Mouse (Mus musculus): ENCODE results near the gene Rhbdf1. TPM values are rescaled to one million over a fixed set of nuclear protein-coding genes. Genes with fewer than 3 reads are reported as not detected.
A peak's percentile ranks its signal among the peaks of the same experiment; 100 is the strongest.

Gene Rhbdf1
- polyA plus RNA-seq, 1 experiment from 2014 or later, result 35.6 TPM

GRCm38 (mm10) chr11:32262674-32263415 lies 40.7 kb upstream of the Rhbdf1 start:
- ATAC-seq (replicated peaks; ENCODE audit: extremely low read depth, insufficient read depth, low FRiP score), result no peak
- Histone ChIP-seq H3K9ac (ENCODE audit: low read length) (no peak overlapping the region), H3K36me3 (ENCODE audit: control insufficient read depth, insufficient read depth) (0 out of 2 replicates have a peak, but pooled peaks cover 2% of the 10 kb centered on the region), H3K9me3 (replicated peaks; ENCODE audit: control insufficient read depth, low read length) (no peaks in the 10 kb centered on the region), H3K4me1 (ENCODE audit: control insufficient read depth, insufficient read depth, low read length) (peaks cover 2% of the 10 kb centered on the region), H3K27me3 (ENCODE audit: control insufficient read depth, insufficient read depth, low read length) (no peaks in the 10 kb centered on the region), H3K4me3 (ENCODE audit: low read length) (no peak overlapping the region), H3K4me2 (ENCODE audit: low read depth, low read length) (no peak overlapping the region), H3K27ac (ENCODE audit: low read length) (no peak overlapping the region)
- WGBS, result 67% methylated on average over 10 of the region's 10 CpGs

GRCm38 (mm10) chr11:32256566-32256965 lies 34.5 kb upstream of the Rhbdf1 start:
- no peak for ATAC-seq (replicated peaks; ENCODE audit: extremely low read depth, insufficient read depth, low FRiP score)
- H3K4me2 ChIP-seq (ENCODE audit: low read depth, low read length), result no peak overlapping the region
- no peak overlapping the region for H3K9ac ChIP-seq (ENCODE audit: low read length)
- H3K27me3 ChIP-seq (ENCODE audit: control insufficient read depth, insufficient read depth, low read length), result no peaks in the 10 kb centered on the region
- H3K36me3 ChIP-seq (ENCODE audit: control insufficient read depth, insufficient read depth), result peaks cover 5% of the 10 kb centered on the region; the same call in 1 of the 2 replicates
- H3K9me3 ChIP-seq (replicated peaks; ENCODE audit: control insufficient read depth, low read length), result no peaks in the 10 kb centered on the region
- no peak overlapping the region for H3K27ac ChIP-seq (ENCODE audit: low read length)
- no peaks in the 10 kb centered on the region for H3K4me1 ChIP-seq (ENCODE audit: control insufficient read depth, insufficient read depth, low read length)
- no peak overlapping the region for H3K4me3 ChIP-seq (ENCODE audit: low read length)
- WGBS, result 85% methylated on average over 3 of the region's 3 CpGs

GRCm38 (mm10) chr11:32256146-32256545 lies 34.0 kb upstream of the Rhbdf1 start:
- Histone ChIP-seq H3K4me3 (ENCODE audit: low read length) (no peak overlapping the region), H3K27me3 (ENCODE audit: control insufficient read depth, insufficient read depth, low read length) (no peaks in the 10 kb centered on the region), H3K9me3 (replicated peaks; ENCODE audit: control insufficient read depth, low read length) (no peaks in the 10 kb centered on the region), H3K4me2 (ENCODE audit: low read depth, low read length) (no peak overlapping the region), H3K36me3 (ENCODE audit: control insufficient read depth, insufficient read depth) (peaks cover 5% of the 10 kb centered on the region; the same call in 1 of the 2 replicates), H3K9ac (ENCODE audit: low read length) (no peak overlapping the region), H3K27ac (ENCODE audit: low read length) (no peak overlapping the region), H3K4me1 (ENCODE audit: control insufficient read depth, insufficient read depth, low read length) (no peaks in the 10 kb centered on the region)
- no peak for ATAC-seq (replicated peaks; ENCODE audit: extremely low read depth, insufficient read depth, low FRiP score)
- 97% methylated on average over 1 of the region's 1 CpGs for WGBS

- Histone ChIP-seq H3K27ac (ENCODE audit: low read length) (no peak overlapping the region), H3K4me2 (ENCODE audit: low read depth, low read length) (no peak overlapping the region), H3K9me3 (replicated peaks; ENCODE audit: control insufficient read depth, low read length) (no peaks in the 10 kb centered on the region), H3K4me3 (ENCODE audit: low read length) (no peak overlapping the region), H3K27me3 (ENCODE audit: control insufficient read depth, insufficient read depth, low read length) (no peaks in the 10 kb centered on the region), H3K9ac (ENCODE audit: low read length) (no peak overlapping the region), H3K4me1 (ENCODE audit: control insufficient read depth, insufficient read depth, low read length) (no peaks in the 10 kb centered on the region), H3K36me3 (ENCODE audit: control insufficient read depth, insufficient read depth) (peaks cover 16% of the 10 kb centered on the region)
- WGBS, result 96% methylated on average over 1 of the region's 1 CpGs
- ATAC-seq (replicated peaks; ENCODE audit: extremely low read depth, insufficient read depth, low FRiP score), result no peak
Observed at GRCm38 (mm10) chr11:32253121-32253520, 31.0 kb upstream of the Rhbdf1 start.

- Histone ChIP-seq H3K9ac (ENCODE audit: low read length) (no peak overlapping the region), H3K9me3 (replicated peaks; ENCODE audit: control insufficient read depth, low read length) (no peaks in the 10 kb centered on the region), H3K27ac (ENCODE audit: low read length) (no peak overlapping the region), H3K4me1 (ENCODE audit: control insufficient read depth, insufficient read depth, low read length) (no peaks in the 10 kb centered on the region), H3K4me2 (ENCODE audit: low read depth, low read length) (no peak overlapping the region), H3K36me3 (ENCODE audit: control insufficient read depth, insufficient read depth) (peaks cover 23% of the 10 kb centered on the region), H3K27me3 (ENCODE audit: control insufficient read depth, insufficient read depth, low read length) (no peaks in the 10 kb centered on the region), H3K4me3 (ENCODE audit: low read length) (no peak overlapping the region)
- no peak for ATAC-seq (replicated peaks; ENCODE audit: extremely low read depth, insufficient read depth, low FRiP score)
- 86% methylated on average over 8 of the region's 8 CpGs for WGBS
Observed at GRCm38 (mm10) chr11:32250880-32251763, 29.0 kb upstream of the Rhbdf1 start.

- peaks cover 7% of the 10 kb centered on the region; the same call in 1 of the 2 replicates for H3K4me1 ChIP-seq (ENCODE audit: control insufficient read depth, insufficient read depth, low read length)
- H3K4me3 ChIP-seq (ENCODE audit: low read length), result no peak overlapping the region
- H3K36me3 ChIP-seq (ENCODE audit: control insufficient read depth, insufficient read depth), result peaks cover 18% of the 10 kb centered on the region
- no peak overlapping the region for H3K4me2 ChIP-seq (ENCODE audit: low read depth, low read length)
- 80% methylated on average over 3 of the region's 3 CpGs for WGBS
- ATAC-seq (replicated peaks; ENCODE audit: extremely low read depth, insufficient read depth, low FRiP score), result no peak
- no peak overlapping the region for H3K27ac ChIP-seq (ENCODE audit: low read length)
- H3K9me3 ChIP-seq (replicated peaks; ENCODE audit: control insufficient read depth, low read length), result no peaks in the 10 kb centered on the region
- H3K27me3 ChIP-seq (ENCODE audit: control insufficient read depth, insufficient read depth, low read length), result no peaks in the 10 kb centered on the region
- H3K9ac ChIP-seq (ENCODE audit: low read length), result no peak overlapping the region
Observed at GRCm38 (mm10) chr11:32248350-32248749, 26.2 kb upstream of the Rhbdf1 start.

GRCm38 (mm10) chr11:32247068-32247467 lies 25.0 kb upstream of the Rhbdf1 start:
- Histone ChIP-seq H3K27ac (ENCODE audit: low read length) (no peak overlapping the region), H3K4me1 (ENCODE audit: control insufficient read depth, insufficient read depth, low read length) (peaks cover 8% of the 10 kb centered on the region; the same call in 1 of the 2 replicates), H3K4me2 (ENCODE audit: low read depth, low read length) (no peak overlapping the region), H3K9ac (ENCODE audit: low read length) (no peak overlapping the region), H3K27me3 (ENCODE audit: control insufficient read depth, insufficient read depth, low read length) (no peaks in the 10 kb centered on the region), H3K36me3 (ENCODE audit: control insufficient read depth, insufficient read depth) (peaks cover 18% of the 10 kb centered on the region), H3K9me3 (replicated peaks; ENCODE audit: control insufficient read depth, low read length) (no peaks in the 10 kb centered on the region), H3K4me3 (ENCODE audit: low read length) (no peak overlapping the region)
- ATAC-seq (replicated peaks; ENCODE audit: extremely low read depth, insufficient read depth, low FRiP score), result no peak

GRCm38 (mm10) chr11:32245614-32246013 lies 23.5 kb upstream of the Rhbdf1 start:
- H3K4me2 ChIP-seq (ENCODE audit: low read depth, low read length), result no peak overlapping the region
- peaks cover 18% of the 10 kb centered on the region for H3K36me3 ChIP-seq (ENCODE audit: control insufficient read depth, insufficient read depth)
- no peak overlapping the region for H3K27ac ChIP-seq (ENCODE audit: low read length)
- peaks cover 8% of the 10 kb centered on the region; the same call in 1 of the 2 replicates for H3K4me1 ChIP-seq (ENCODE audit: control insufficient read depth, insufficient read depth, low read length)
- no peak overlapping the region for H3K9ac ChIP-seq (ENCODE audit: low read length)
- H3K4me3 ChIP-seq (ENCODE audit: low read length), result no peak overlapping the region
- WGBS, result 90% methylated on average over 6 of the region's 6 CpGs
- H3K9me3 ChIP-seq (replicated peaks; ENCODE audit: control insufficient read depth, low read length), result no peaks in the 10 kb centered on the region
- ATAC-seq (replicated peaks; ENCODE audit: extremely low read depth, insufficient read depth, low FRiP score), result no peak
- no peaks in the 10 kb centered on the region for H3K27me3 ChIP-seq (ENCODE audit: control insufficient read depth, insufficient read depth, low read length)

- Histone ChIP-seq H3K4me2 (ENCODE audit: low read depth, low read length) (no peak overlapping the region), H3K9me3 (replicated peaks; ENCODE audit: control insufficient read depth, low read length) (no peaks in the 10 kb centered on the region), H3K9ac (ENCODE audit: low read length) (no peak overlapping the region), H3K36me3 (ENCODE audit: control insufficient read depth, insufficient read depth) (peaks cover 15% of the 10 kb centered on the region), H3K27ac (ENCODE audit: low read length) (peak overlapping the region; percentile 15; the same call in 1 of the 2 replicates), H3K4me1 (ENCODE audit: control insufficient read depth, insufficient read depth, low read length) (peaks cover 8% of the 10 kb centered on the region; the same call in 1 of the 2 replicates), H3K27me3 (ENCODE audit: control insufficient read depth, insufficient read depth, low read length) (no peaks in the 10 kb centered on the region), H3K4me3 (ENCODE audit: low read length) (no peak overlapping the region)
- no peak for ATAC-seq (replicated peaks; ENCODE audit: extremely low read depth, insufficient read depth, low FRiP score)
- 83% methylated on average over 1 of the region's 1 CpGs for WGBS
Observed at GRCm38 (mm10) chr11:32244617-32245016, 22.5 kb upstream of the Rhbdf1 start.

All from heart, embryonic 16.5 days (tissue).